Mouse (Mus musculus): ENCODE measurements around the gene Gm17783.
"Not testable (repeated sequence)": the region's sequence is repeated elsewhere in the genome, so short reads cannot be mapped to it uniquely, and the experiment has no call there.

The Gm17783 gene

DNA sequence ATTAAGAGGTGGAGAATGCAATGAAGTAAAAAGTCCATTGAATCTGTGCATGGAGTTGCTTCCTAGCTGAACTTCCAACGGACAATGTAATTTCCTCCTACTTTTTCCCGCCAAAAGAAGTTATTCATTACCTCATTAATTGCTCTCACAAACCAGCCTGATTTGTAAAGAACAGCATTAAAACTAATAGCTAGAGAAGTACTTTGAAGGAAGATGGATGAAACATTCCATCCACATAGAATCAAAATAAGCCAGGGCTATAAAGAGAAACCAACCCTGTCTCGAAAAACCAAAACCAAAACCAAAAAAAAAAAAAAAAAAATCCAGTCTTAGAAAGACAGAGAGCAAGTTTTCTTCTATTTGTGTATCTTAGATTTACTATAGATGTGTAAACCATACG lies at the start of gene Gm17783:
Gene Gm17783 (minus strand): TSS at position 101 of the 400 bp plus-strand sequence.
- DNase-seq (ENCODE audit: low spot score in 2 of 2) = no peak

DNA sequence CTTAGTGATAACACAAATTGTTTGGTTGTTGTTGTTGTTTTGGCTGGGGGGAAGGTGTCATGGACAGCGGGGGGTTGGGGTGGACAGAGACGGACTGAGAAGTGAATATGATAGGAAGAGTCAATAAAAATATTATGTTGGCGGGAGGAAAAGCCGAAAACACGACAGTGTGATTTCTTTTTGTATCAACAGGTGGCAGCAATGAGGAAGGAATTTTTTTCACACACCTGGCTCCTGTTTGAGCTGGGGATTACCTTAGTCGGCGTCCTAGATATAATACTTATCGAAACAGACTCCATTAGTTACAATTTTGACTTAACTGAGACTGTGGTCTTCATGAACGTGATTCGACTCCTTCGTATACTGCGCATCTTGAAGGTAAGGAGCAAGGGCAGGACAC lies 48.0 kb upstream of the Gm17783 start:
- DNase-seq (ENCODE audit: low spot score in 2 of 2) = no peak

- no peak for DNase-seq (ENCODE audit: low spot score in 2 of 2)
Measured at GRCm38 (mm10) chr16:45572307-45572706, 40.5 kb upstream of the Gm17783 start.

DNA sequence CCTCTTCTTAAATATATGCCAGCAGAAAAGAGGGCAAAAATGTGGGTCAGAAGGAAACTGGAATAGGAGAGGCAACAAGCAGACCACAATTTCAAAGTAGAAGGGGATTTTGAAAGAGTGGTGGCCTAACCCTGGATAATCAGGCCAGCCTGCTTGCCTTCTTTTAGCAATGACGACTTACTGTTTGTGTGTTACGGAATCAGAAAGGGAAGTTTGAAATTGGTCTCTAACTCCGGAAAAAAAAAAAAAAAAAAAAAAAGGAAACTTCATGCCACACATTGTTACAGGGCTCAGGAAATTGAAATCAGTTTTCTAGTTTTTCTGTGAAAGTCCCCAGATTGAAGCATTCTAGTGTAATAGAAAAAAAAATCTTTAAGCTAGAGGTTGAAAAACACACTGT lies 29.9 kb upstream of the Gm17783 start:
- no peak for DNase-seq (ENCODE audit: low spot score in 2 of 2)

DNA sequence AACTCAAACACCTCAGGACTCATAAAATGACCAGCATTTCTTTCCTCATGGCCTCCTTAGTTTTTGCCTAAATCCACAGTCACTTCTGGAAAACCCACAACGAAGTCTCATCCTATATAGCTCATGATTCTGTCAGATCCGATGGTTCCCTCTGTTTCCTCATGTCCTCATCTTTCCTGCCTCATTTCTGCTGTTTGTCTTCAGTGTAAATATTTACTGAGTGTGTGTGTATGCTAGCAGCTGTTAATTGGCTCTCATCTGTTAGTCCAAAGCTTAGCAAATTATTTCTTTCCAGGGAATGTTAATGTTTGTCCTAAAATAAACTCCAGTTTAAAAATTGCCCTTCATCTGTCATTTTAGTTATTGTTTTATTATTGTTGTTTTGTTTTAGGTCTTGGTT lies 19.7 kb upstream of the Gm17783 start:
- DNase-seq (ENCODE audit: low spot score in 2 of 2) = no peak

GRCm38 (mm10) chr16:45547982-45548381 lies 16.1 kb upstream of the Gm17783 start:
- DNase-seq (ENCODE audit: low spot score in 2 of 2) = no peak

GRCm38 (mm10) chr16:45544341-45544740 lies 12.5 kb upstream of the Gm17783 start:
- no peak for DNase-seq (ENCODE audit: low spot score in 2 of 2)

DNA sequence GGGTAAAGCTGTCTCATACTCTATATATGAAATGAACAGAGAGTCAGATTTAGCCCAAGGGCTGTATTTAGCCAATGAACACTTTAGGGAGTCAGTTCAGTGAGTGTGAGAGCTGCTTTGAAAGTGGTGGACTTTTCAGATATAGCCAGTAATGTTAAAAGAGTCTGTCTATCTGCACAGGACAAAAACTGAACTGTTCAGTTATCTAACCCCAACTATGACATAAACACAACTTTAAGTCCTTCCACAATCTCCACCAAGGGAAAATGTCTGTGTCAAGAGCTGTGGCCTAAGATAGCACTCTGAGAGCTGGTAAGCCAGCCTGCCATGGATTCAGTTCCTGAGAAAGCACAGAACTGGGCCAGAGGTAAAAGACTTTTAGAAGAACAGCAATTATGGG lies 10.3 kb upstream of the Gm17783 start:
- no peak for DNase-seq (ENCODE audit: low spot score in 2 of 2)

- DNase-seq (ENCODE audit: low spot score in 2 of 2) = not testable (repeated sequence)
Measured at GRCm38 (mm10) chr16:45538342-45538741, 6.5 kb upstream of the Gm17783 start.

DNA sequence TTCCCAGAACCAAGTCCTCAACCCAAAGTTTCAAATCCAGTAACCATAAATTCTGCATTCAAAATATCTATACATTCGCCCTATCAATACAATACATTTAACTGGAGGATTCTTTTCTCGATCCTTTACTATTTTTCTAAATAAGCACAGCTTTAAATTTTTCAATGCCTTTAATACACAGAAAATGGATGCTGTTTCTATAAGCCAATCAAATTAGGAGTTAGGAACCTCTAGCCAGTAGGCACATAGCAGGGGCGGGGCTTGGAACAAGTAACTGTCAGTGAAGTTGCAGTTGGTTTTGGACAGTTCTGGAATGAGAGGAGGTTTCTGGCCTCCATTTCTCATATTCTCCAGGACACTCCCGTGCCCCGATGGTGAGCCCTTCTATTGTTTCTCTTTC lies 3.2 kb upstream of the Gm17783 start, which contains the start of gene Slc9c1:
Gene Slc9c1 (plus strand): TSS at position 301 of the 400 bp plus-strand sequence.
- no peak for DNase-seq (ENCODE audit: low spot score in 2 of 2)

- DNase-seq (ENCODE audit: low spot score in 2 of 2) = no peak
Measured at GRCm38 (mm10) chr16:45525551-45525950, 6.3 kb downstream of the Gm17783 start.

DNA sequence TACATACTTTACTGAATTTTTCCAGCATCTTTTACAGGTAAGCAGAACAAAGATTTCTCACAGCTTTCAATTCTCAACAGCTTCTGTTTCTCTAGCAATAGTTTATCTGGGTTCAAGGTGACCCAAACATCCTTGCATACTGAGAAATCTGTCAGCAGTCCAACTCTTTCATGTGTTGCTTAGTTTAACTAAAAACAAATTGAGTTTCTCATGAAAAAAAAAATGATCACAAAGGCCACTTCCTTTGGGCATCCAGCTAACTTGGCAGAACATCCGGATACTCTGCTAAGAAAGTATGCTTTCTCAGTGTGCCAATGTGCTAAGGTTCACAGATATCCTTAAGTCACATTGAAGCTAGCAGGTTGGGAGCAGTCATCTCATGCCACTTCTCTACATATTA lies 36.5 kb downstream of the Gm17783 start:
- DNase-seq (ENCODE audit: low spot score in 2 of 2) = no peak

GRCm38 (mm10) chr16:45492927-45493326 lies 38.9 kb downstream of the Gm17783 start, which contains the start of gene Gm609:
Gene Gm609 (minus strand): TSS chr16:45492969.
- DNase-seq (ENCODE audit: low spot score in 2 of 2) = no peak

DNA sequence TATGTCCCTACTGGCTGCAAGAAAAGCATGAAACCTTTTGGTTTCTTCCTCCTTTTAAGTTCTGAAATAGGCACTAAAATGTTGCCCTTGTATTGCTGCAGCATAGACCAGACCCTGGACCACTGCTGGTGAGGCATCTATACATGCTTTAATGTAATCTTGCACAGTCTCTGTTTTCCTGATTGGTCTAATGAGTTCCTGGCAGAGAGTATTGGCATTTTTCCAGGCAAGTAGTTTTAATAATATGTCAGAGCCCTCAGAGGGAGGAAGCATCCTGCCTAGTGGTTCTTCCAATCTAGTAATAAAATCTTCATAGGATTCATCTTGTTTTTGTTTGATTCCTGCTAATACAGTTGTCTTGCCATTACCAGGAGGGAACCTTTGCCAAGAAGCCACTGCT lies 54.9 kb downstream of the Gm17783 start:
- no peak for DNase-seq (ENCODE audit: low spot score in 2 of 2)

- not testable (repeated sequence) for DNase-seq (ENCODE audit: low spot score in 2 of 2)
Measured at GRCm38 (mm10) chr16:45471836-45472235, 60.0 kb downstream of the Gm17783 start.

Measured in cerebellum, postnatal 4 days (tissue).